Mouse (Mus musculus) ES-E14 (cell line): ENCODE measurements around the gene Agbl5. TPM values are rescaled to one million over a fixed set of nuclear protein-coding genes. Genes with fewer than 3 reads are reported as not detected.

Experiments used
- DNase-seq: peaks from one replicate; pipeline ENCODE4 v3.0.0-alpha.2; 2013; ENCODE audit warnings: low read depth, low spot score
- H3K27ac ChIP-seq: 2 replicates; pipeline ENCODE4 v1.5.1; 2012; ENCODE audit warnings: low read depth, mild to moderate bottlenecking, low read length, moderate library complexity, mixed read lengths; ENCODE audit not compliant: poor library complexity, insufficient read depth, severe bottlenecking
- H3K36me3 ChIP-seq: 2 replicates; pipeline ENCODE4 v1.6.1; 2012; ENCODE audit warnings: mild to moderate bottlenecking, low read length, moderate library complexity, mixed read lengths; ENCODE audit not compliant: control insufficient read depth, poor library complexity, insufficient read depth, severe bottlenecking
- H3K4me1 ChIP-seq, 2 experiments: fragments of 150-350 bp in 1 of 2; sonication (generic) in 1 of 2; 2 replicates each; pipeline ENCODE4 v1.6.1; 2012; ENCODE audit warnings: low read length in 2 of 2, mild to moderate bottlenecking in 1 of 2, mixed read lengths in 1 of 2; ENCODE audit not compliant: control insufficient read depth in 2 of 2, insufficient read depth in 2 of 2, poor library complexity in 1 of 2
- H3K4me3 ChIP-seq, 2 experiments: fragments of 150-350 bp in 1 of 2; sonication (generic) in 1 of 2; 2 replicates each; pipeline ENCODE4 v1.5.1; 2012; ENCODE audit warnings: low read length in 2 of 2, low read depth in 1 of 2, mild to moderate bottlenecking in 1 of 2, mixed read lengths in 1 of 2; ENCODE audit not compliant: insufficient read depth in 1 of 2, poor library complexity in 1 of 2, severe bottlenecking in 1 of 2
- H3K9ac ChIP-seq: 2 replicates; pipeline ENCODE4 v1.6.1; 2012; ENCODE audit warnings: low read depth, mild to moderate bottlenecking, low read length, mixed read lengths; ENCODE audit not compliant: poor library complexity, insufficient read depth, severe bottlenecking
- H3K9me3 ChIP-seq: fragments of 150-350 bp; sonication (generic); 2 replicates; pipeline ENCODE4 v1.6.1; 2012; ENCODE audit warnings: low read depth, mild to moderate bottlenecking, low read length; ENCODE audit not compliant: control insufficient read depth, insufficient read depth
- CHD2 ChIP-seq: IDR thresholded peaks from 2 replicates; pipeline ENCODE4 v1.6.1; 2014; ENCODE audit warnings: mild to moderate bottlenecking, low read depth, low read length, inconsistent platforms
- HCFC1 ChIP-seq: IDR thresholded peaks from 2 replicates; pipeline ENCODE4 v1.6.1; 2012; ENCODE audit warnings: low read length, inconsistent platforms, borderline replicate concordance; ENCODE audit not compliant: insufficient read depth
- MAFK ChIP-seq: IDR thresholded peaks from 2 replicates; pipeline ENCODE4 v1.6.1; 2014; ENCODE audit warnings: mild to moderate bottlenecking, low read depth, low read length, inconsistent platforms; ENCODE audit not compliant: insufficient read depth
- ZC3H11A ChIP-seq: IDR thresholded peaks from 2 replicates; pipeline ENCODE4 v1.6.1; 2012; ENCODE audit warnings: low read depth, mild to moderate bottlenecking, inconsistent platforms, low read length, borderline replicate concordance
- ZNF384 ChIP-seq: IDR thresholded peaks from 2 replicates; pipeline ENCODE4 v1.6.1; 2012; ENCODE audit warnings: low read depth, low read length, inconsistent platforms
- in situ Hi-C, 2 experiments: fragments of 600-800 bp; cut with MboI; formaldehyde crosslinking; loops; one replicate each; pipeline ENCODE4 v1.15.1; 2025; ENCODE audit warnings: low sequenced_read_pairs in 2 of 2, inconsistent platforms in 1 of 2; ENCODE audit not compliant: unreplicated experiment in 2 of 2
- total RNA-seq: library from RNA; depleted of rRNA; stranded (reverse); fragments of 300-350 nt; gene quantifications from 2 replicates; pipeline ENCODE4 v1.2.3, GENCODE M21; 2012

Agbl5 gene
- total RNA-seq, 1 experiment, result 17.0 TPM

DNA sequence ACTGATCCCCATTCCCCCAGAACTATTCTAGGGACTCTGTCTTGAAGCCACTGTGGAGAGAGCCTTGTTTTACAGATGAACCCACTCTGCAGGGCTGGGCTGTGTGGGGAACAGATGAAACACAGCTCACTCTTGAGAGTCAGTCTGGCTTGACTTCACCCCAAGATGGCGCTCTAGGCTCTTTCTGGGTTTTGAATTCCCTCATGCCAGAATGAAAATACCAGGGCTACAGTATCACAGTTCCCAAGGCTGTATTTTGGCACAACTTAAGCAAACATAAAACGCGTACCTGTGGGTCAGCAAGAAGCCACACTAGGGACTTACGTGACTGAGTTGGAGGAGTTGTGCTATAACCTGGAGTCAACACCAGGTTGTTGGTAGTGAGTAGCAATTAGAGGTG is 41.6 kb downstream of the Agbl5 start:
- in situ Hi-C loops, result loop anchor here in 1 of 2 experiments (25.0 kb wide), 1 partner anchor 118 kb away; the partner anchor contains the start of gene Mapre3

DNA sequence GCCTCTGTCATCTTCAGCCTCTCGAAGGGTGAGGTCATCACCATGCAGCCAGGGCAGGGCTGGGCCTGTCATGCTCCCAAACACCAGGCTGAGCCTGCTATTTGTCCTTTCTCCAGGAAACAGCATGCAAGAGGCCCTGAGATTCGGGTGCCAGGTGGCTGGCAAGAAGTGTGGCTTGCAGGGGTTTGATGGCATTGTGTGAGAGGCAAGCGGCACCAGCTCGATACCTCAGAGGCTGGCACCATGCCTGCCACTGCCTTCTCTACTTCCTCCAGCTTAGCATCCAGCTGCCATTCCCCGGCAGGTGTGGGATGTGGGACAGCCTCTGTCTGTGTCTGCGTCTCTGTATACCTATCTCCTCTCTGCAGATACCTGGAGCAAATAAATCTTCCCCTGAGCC is 42.4 kb downstream of the Agbl5 start:
- Histone ChIP-seq H3K4me3 (no peak overlapping the region), H3K9me3 (no peaks in the 10 kb centered on the region), H3K27ac (no peak overlapping the region), H3K4me1 (peaks cover 0 to 5% of the 10 kb centered on the region in 2 experiments; a peak in 1 of 4 replicates), H3K9ac (no peak overlapping the region), H3K36me3 (no peaks in the 10 kb centered on the region)
- no peak for DNase-seq
- in situ Hi-C loops, result loop anchor here in 1 of 2 experiments (25.0 kb wide), 1 partner anchor 119 kb away; the partner anchor contains the start of gene Mapre3
- TF ChIP-seq ZNF384 (no peak), HCFC1 (no peak), CHD2 (no peak), ZC3H11A (no peak), MAFK (no peak)

More for the DNA sequence above, 41.6 kb downstream of the Agbl5 start:
- TF ChIP-seq ZC3H11A (no peak), CHD2 (no peak), MAFK (no peak), ZNF384 (no peak), HCFC1 (no peak)
- H3K36me3 ChIP-seq, result no peaks in the 10 kb centered on the region
- H3K9me3 ChIP-seq, result no peaks in the 10 kb centered on the region
- no peak overlapping the region for H3K4me3 ChIP-seq
- no peak overlapping the region for H3K9ac ChIP-seq
- no peak for DNase-seq
- H3K4me1 ChIP-seq, result peaks cover 0 to 5% of the 10 kb centered on the region in 2 experiments; a peak in 1 of 4 replicates
- H3K27ac ChIP-seq, result no peak overlapping the region

DNA sequence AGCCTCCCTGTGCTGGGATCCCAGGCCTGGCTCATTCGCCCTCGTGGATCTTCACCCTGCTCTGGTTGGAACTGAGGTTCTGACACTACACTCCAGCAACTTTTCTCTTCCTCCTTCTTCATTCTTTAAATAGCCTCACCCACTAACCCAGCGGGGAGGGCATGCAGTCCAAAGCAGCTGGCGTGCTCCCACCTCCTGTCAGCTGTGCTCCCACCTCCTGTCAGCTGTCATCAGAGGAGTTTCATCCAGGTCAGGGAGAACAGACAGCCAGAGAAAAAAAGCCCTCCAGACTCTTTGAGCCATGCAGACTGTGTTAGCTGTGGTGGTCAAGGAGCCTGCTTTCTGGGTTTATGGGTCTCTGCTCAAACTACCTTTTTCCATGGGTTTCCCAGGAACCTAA is 42.9 kb downstream of the Agbl5 start:
- Histone ChIP-seq H3K4me1 (peaks cover 0 to 5% of the 10 kb centered on the region in 2 experiments; a peak in 1 of 4 replicates), H3K36me3 (no peaks in the 10 kb centered on the region), H3K9me3 (no peaks in the 10 kb centered on the region), H3K27ac (no peak overlapping the region), H3K9ac (no peak overlapping the region), H3K4me3 (no peak overlapping the region)
- in situ Hi-C loops, result loop anchor here in 1 of 2 experiments (25.0 kb wide), 1 partner anchor 119 kb away; the partner anchor contains the start of gene Mapre3
- no peak for DNase-seq
- no peak for TF ChIP-seq ZC3H11A
- no peak for TF ChIP-seq ZNF384
- no peak for TF ChIP-seq CHD2
- no peak for TF ChIP-seq MAFK
- no peak for TF ChIP-seq HCFC1

DNA sequence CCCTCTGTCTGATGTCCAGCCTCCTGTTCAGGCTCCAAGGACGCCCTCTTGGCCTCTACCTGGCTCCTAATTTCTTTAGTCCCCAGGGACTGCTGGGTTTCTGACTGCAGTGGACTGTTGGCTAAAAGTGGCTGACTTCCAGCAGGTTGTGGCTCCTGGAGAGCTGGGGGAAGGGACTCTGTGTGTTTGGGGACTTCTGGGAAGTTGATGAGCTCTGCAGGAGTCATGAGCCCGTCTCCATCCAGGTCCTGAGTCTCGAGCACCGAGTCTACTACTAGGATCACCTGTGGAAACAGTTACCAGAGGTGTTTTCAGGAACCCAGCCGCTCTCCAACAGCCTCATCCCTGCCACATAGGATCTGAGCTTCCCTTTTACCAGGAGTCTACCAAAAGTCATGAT is 45.2 kb downstream of the Agbl5 start:
- no peaks in the 10 kb centered on the region for H3K9me3 ChIP-seq
- no peaks in the 10 kb centered on the region for H3K36me3 ChIP-seq
- no peak for TF ChIP-seq ZC3H11A
- no peak for TF ChIP-seq HCFC1
- no peak for TF ChIP-seq ZNF384
- no peak for TF ChIP-seq MAFK
- H3K4me3 ChIP-seq, result no peak overlapping the region
- no peak for DNase-seq
- no peak overlapping the region for H3K9ac ChIP-seq
- in situ Hi-C loops, result loop anchor here in 1 of 2 experiments (25.0 kb wide), 1 partner anchor 121 kb away; the partner anchor contains the start of gene Mapre3
- no peak overlapping the region for H3K27ac ChIP-seq
- H3K4me1 ChIP-seq, result no peaks in the 10 kb centered on the region
